Mouse (Mus musculus) small intestine, adult 2 months (tissue): ENCODE data around the gene Pik3c2b. TPM values are rescaled to one million over a fixed set of nuclear protein-coding genes. Genes with fewer than 3 reads are reported as not detected.

Source experiments
- H3K27ac ChIP-seq: fragments of 200-500 bp; 2 replicates; pipeline ENCODE4 v1.5.1; 2012; ENCODE audit warnings: low read depth, low read length, control low read depth, inconsistent platforms; ENCODE audit not compliant: insufficient read depth
- H3K27me3 ChIP-seq: fragments of 200-500 bp; 2 replicates; pipeline ENCODE4 v1.6.1; 2012; ENCODE audit warnings: mild to moderate bottlenecking, moderate library complexity, low read length, inconsistent platforms; ENCODE audit not compliant: control insufficient read depth, insufficient read depth
- H3K36me3 ChIP-seq: fragments of 200-500 bp; 2 replicates; pipeline ENCODE4 v1.6.1; 2012; ENCODE audit warnings: mild to moderate bottlenecking, low read length, control low read depth, inconsistent platforms; ENCODE audit not compliant: control insufficient read depth, insufficient read depth
- H3K4me1 ChIP-seq: fragments of 200-500 bp; 2 replicates; pipeline ENCODE4 v1.6.1; 2012; ENCODE audit warnings: low read length, inconsistent platforms, mixed read lengths; ENCODE audit not compliant: control insufficient read depth, insufficient read depth, insufficient read length
- H3K4me3 ChIP-seq: fragments of 200-500 bp; 2 replicates; pipeline ENCODE4 v1.5.1; 2012; ENCODE audit warnings: low read depth, mild to moderate bottlenecking, control low read depth, inconsistent platforms, low read length, moderate library complexity
- CTCF ChIP-seq: fragments of 200-500 bp; IDR thresholded peaks from 2 replicates; pipeline ENCODE4 v1.5.1; 2012; ENCODE audit warnings: low read depth, mild to moderate bottlenecking, control low read depth, inconsistent platforms, low read length, moderate library complexity, mixed read lengths; ENCODE audit not compliant: insufficient replicate concordance, insufficient read length; ENCODE audit errors: extremely low read depth
- POLR2A ChIP-seq: fragments of 200-500 bp; IDR thresholded peaks from 2 replicates; pipeline ENCODE4 v1.6.1; 2012; ENCODE audit warnings: low read depth, mild to moderate bottlenecking, control low read depth, inconsistent platforms, low read length, moderate library complexity
- WGBS: fragments of 180-500 bp; shearing (Covaris S2); methylation state at CpG from one replicate; pipeline ENCODE4 v1.1.7; 2018; 5-methylcytosine and 5-hydroxymethylcytosine counted together
- polyA plus RNA-seq: library from polyadenylated mRNA; depleted of rRNA; stranded (reverse); fragments of >200 nt; gene quantifications from 2 replicates; pipeline ENCODE4 v1.2.3, GENCODE M21; 2012

Gene Pik3c2b
- polyA plus RNA-seq, 1 experiment, result 23.9 TPM

GRCm38 (mm10) chr1:133130638-133131560, 85.4 kb downstream of the Pik3c2b start, which contains the start of gene Ppp1r15b:
TSS of gene Ppp1r15b (plus strand) at chr1:133131143.
- under 1% methylated on average over 72 of the region's 72 CpGs for WGBS
- peaks cover 22% of the 10 kb centered on the region for H3K36me3 ChIP-seq
- peak within 1 kb of the TSS; percentile 99 for H3K27ac ChIP-seq

GRCm38 (mm10) chr1:133131561-133131905, 86.1 kb downstream of the Pik3c2b start:
- Histone ChIP-seq H3K4me1 (peaks cover 9% of the 10 kb centered on the region; the same call in 1 of the 2 replicates), H3K27me3 (no peaks in the 10 kb centered on the region), H3K4me3 (peak overlapping the region; percentile 87), H3K27ac (peak overlapping the region; percentile 99), H3K36me3 (peaks cover 27% of the 10 kb centered on the region)
- TF ChIP-seq CTCF, result no peak
- TF ChIP-seq POLR2A, result no peak
- WGBS, result under 1% methylated on average over 35 of the region's 35 CpGs

More at GRCm38 (mm10) chr1:133130638-133131560, 85.4 kb downstream of the Pik3c2b start, which contains the start of gene Ppp1r15b:
- Histone ChIP-seq H3K27me3 (no peaks in the 10 kb centered on the region), H3K4me3 (peak within 1 kb of the TSS; percentile 87), H3K4me1 (peaks cover 9% of the 10 kb centered on the region; the same call in 1 of the 2 replicates)
- TF ChIP-seq CTCF (no peak), POLR2A (peak; percentile 72)

- Histone ChIP-seq H3K4me1 (peaks cover 9% of the 10 kb centered on the region; the same call in 1 of the 2 replicates), H3K36me3 (peaks cover 31% of the 10 kb centered on the region), H3K4me3 (peak overlapping the region; percentile 87), H3K27ac (peak overlapping the region; percentile 99), H3K27me3 (no peaks in the 10 kb centered on the region)
- under 1% methylated on average over 11 of the region's 11 CpGs for WGBS
- TF ChIP-seq CTCF (no peak), POLR2A (no peak; the same call in 1 of the 2 replicates)
These were observed 86.5 kb downstream of the Pik3c2b start for GRCm38 (mm10) chr1:133131936-133132335.

GRCm38 (mm10) chr1:133132388-133133326, 87.2 kb downstream of the Pik3c2b start:
- H3K27ac ChIP-seq, result peak overlapping the region; percentile 99
- H3K4me3 ChIP-seq, result peak overlapping the region; percentile 87
- H3K4me1 ChIP-seq, result peaks cover 5% of the 10 kb centered on the region; the same call in 1 of the 2 replicates
- H3K27me3 ChIP-seq, result no peaks in the 10 kb centered on the region
- TF ChIP-seq POLR2A, result 0 out of 2 replicates have a peak, but pooled peaks have one; percentile 28
- TF ChIP-seq CTCF, result no peak
- under 1% methylated on average over 26 of the region's 26 CpGs for WGBS
- peaks cover 38% of the 10 kb centered on the region for H3K36me3 ChIP-seq

GRCm38 (mm10) chr1:133133425-133133824, 88.0 kb downstream of the Pik3c2b start:
- H3K4me1 ChIP-seq, result peaks cover 5% of the 10 kb centered on the region; the same call in 1 of the 2 replicates
- H3K27ac ChIP-seq, result peak overlapping the region; percentile 99
- H3K27me3 ChIP-seq, result no peaks in the 10 kb centered on the region
- TF ChIP-seq CTCF (no peak), POLR2A (no peak)
- peaks cover 46% of the 10 kb centered on the region for H3K36me3 ChIP-seq
- 1% methylated on average over 2 of the region's 2 CpGs for WGBS
- H3K4me3 ChIP-seq, result peak overlapping the region; percentile 87

GRCm38 (mm10) chr1:133134071-133134470, 88.6 kb downstream of the Pik3c2b start:
- H3K27ac ChIP-seq, result peak overlapping the region; percentile 99
- H3K4me1 ChIP-seq, result peaks cover 3% of the 10 kb centered on the region; the same call in 1 of the 2 replicates
- under 1% methylated on average over 4 of the region's 4 CpGs for WGBS
- no peaks in the 10 kb centered on the region for H3K27me3 ChIP-seq
- H3K36me3 ChIP-seq, result peaks cover 52% of the 10 kb centered on the region
- no peak; the same call in 1 of the 2 replicates for TF ChIP-seq POLR2A
- no peak for TF ChIP-seq CTCF
- H3K4me3 ChIP-seq, result peak overlapping the region; percentile 72
